Mouse (Mus musculus): ENCODE measurements around the gene Icosl. TPM values are rescaled to one million over a fixed set of nuclear protein-coding genes. Genes with fewer than 3 reads are reported as not detected.

Icosl gene
- total and polyA plus RNA-seq, 3 experiments = 0.64 to 1.5 (median 1.3) TPM

- peaks cover 11% of the 10 kb centered on the region for H3K27me3 ChIP-seq (replicated peaks)
- TF ChIP-seq JUN (IDR thresholded peaks at IDR 0.05; ENCODE audit: insufficient read depth, low read depth, low read length) (no peak), USF2 (conservative IDR thresholded peaks at IDR 0.05; ENCODE audit: low read depth, low read length) (no peak), ZC3H11A (IDR thresholded peaks at IDR 0.05; ENCODE audit: low read depth, low read length) (no peak), POLR2A (IDR thresholded peaks at IDR 0.05; ENCODE audit: low read depth, low read length) (no peak), CHD1 (IDR thresholded peaks at IDR 0.05; ENCODE audit: low read depth, low read length) (no peak), MEF2A (IDR thresholded peaks at IDR 0.05; ENCODE audit: borderline replicate concordance, low read depth, low read length) (peak; percentile 65; the same call in 1 of the 2 replicates), ZMIZ1 (IDR thresholded peaks at IDR 0.05; ENCODE audit: low read depth, low read length) (no peak), MAZ (IDR thresholded peaks at IDR 0.05; ENCODE audit: low read depth, low read length) (no peak), SIN3A (IDR thresholded peaks at IDR 0.05; ENCODE audit: low read length) (no peak), GABPA (IDR thresholded peaks at IDR 0.05; ENCODE audit: insufficient replicate concordance, low read depth, low read length) (no peak), KAT2A (IDR thresholded peaks at IDR 0.05; ENCODE audit: insufficient replicate concordance, low read length) (no peak), MAX (IDR thresholded peaks at IDR 0.05; ENCODE audit: low read length) (no peak; the same call in 1 of the 2 replicates), HCFC1 (IDR thresholded peaks at IDR 0.05; ENCODE audit: low read depth, low read length) (no peak), MYC (IDR thresholded peaks at IDR 0.05; ENCODE audit: low read depth, low read length) (peak; percentile 15; the same call in 1 of the 2 replicates), RAD21 (IDR thresholded peaks at IDR 0.05; ENCODE audit: low read depth, low read length) (no peak), NRF1 (IDR thresholded peaks at IDR 0.05; ENCODE audit: low read depth, low read length) (no peak), CTCF (conservative IDR thresholded peaks at IDR 0.05 in 1 of 2, IDR thresholded peaks at IDR 0.05 in 1 of 2; ENCODE audit: low read depth in 2 of 2, low read length in 2 of 2) (no peak), USF1 (IDR thresholded peaks at IDR 0.05; ENCODE audit: low read depth, low read length) (no peak), ZNF384 (IDR thresholded peaks at IDR 0.05; ENCODE audit: low read depth, low read length) (no peak), IRF4 (IDR thresholded peaks at IDR 0.05; ENCODE audit: low read depth, low read length) (peak; percentile 13; the same call in 1 of the 2 replicates), CHD2 (IDR thresholded peaks at IDR 0.05; ENCODE audit: low read length) (peak; percentile 21; the same call in 1 of the 2 replicates), ETS1 (conservative IDR thresholded peaks at IDR 0.05; ENCODE audit: low read depth, low read length) (peak; percentile 56), JUND (conservative IDR thresholded peaks at IDR 0.05; ENCODE audit: low read depth, low read length) (no peak), POLR2AphosphoS2 (IDR thresholded peaks at IDR 0.05; ENCODE audit: low read depth, low read length) (no peak), TBP (conservative IDR thresholded peaks at IDR 0.05; ENCODE audit: low read depth, low read length) (no peak), RCOR1 (conservative IDR thresholded peaks at IDR 0.05; ENCODE audit: low read depth, low read length) (no peak), MAFK (IDR thresholded peaks at IDR 0.05; ENCODE audit: insufficient replicate concordance, low read length) (no peak), BHLHE40 (IDR thresholded peaks at IDR 0.05; ENCODE audit: low read depth, low read length) (peak; percentile 73; the same call in 1 of the 2 replicates), TCF12 (IDR thresholded peaks at IDR 0.05; ENCODE audit: low read depth, low read length) (peak; percentile 89), ELF1 (IDR thresholded peaks at IDR 0.05; ENCODE audit: low read depth, low read length) (no peak), PAX5 (IDR thresholded peaks at IDR 0.05; ENCODE audit: low read length) (no peak), MXI1 (IDR thresholded peaks at IDR 0.05; ENCODE audit: low read depth, low read length) (0 out of 2 replicates have a peak, but pooled peaks have one; percentile 51), SMC3 (IDR thresholded peaks at IDR 0.05; ENCODE audit: low read depth, low read length) (no peak), EP300 (IDR thresholded peaks at IDR 0.05; ENCODE audit: low read length) (peak; percentile 60; the same call in 1 of the 2 replicates), E2F4 (IDR thresholded peaks at IDR 0.05; ENCODE audit: insufficient replicate concordance, low read depth, low read length) (no peak), ZKSCAN1 (IDR thresholded peaks at IDR 0.05; ENCODE audit: borderline replicate concordance, low read depth, low read length) (no peak), UBTF (IDR thresholded peaks at IDR 0.05; ENCODE audit: low read depth, low read length) (no peak), NELFE (IDR thresholded peaks at IDR 0.05; ENCODE audit: low read depth, low read length) (no peak)
- H3K4me1 ChIP-seq (ENCODE audit: control insufficient read depth in 1 of 2, insufficient read depth in 2 of 2) = peaks cover 17 to 65% of the 10 kb centered on the region in 2 experiments
- peak; percentile 60 for DNase-seq (ENCODE audit: extremely low read depth)
- dilution Hi-C loops (cut with MboI; ENCODE audit: extremely low pct_ligation_motif_present, extremely low pct_unique_long_range_greater_than_20kb, low sequenced_read_pairs) = no loop called here
- no peak overlapping the region for H3K4me2 ChIP-seq (ENCODE audit: insufficient read depth, low read depth, poor library complexity, severe bottlenecking)
- H3K27ac ChIP-seq (ENCODE audit: insufficient read depth, low read depth) = peak overlapping the region; percentile 34
- no peaks in the 10 kb centered on the region for H3K36me3 ChIP-seq (replicated peaks in 1 of 2; ENCODE audit: control insufficient read depth in 1 of 2, insufficient read depth in 1 of 2, low read length in 1 of 2)
- no peak overlapping the region for H3K9ac ChIP-seq (ENCODE audit: insufficient read depth, low read depth)
- no peak overlapping the region for H3K4me3 ChIP-seq (replicated peaks in 1 of 3; ENCODE audit: low read depth in 2 of 3, low read length in 2 of 3, poor library complexity in 1 of 3)
- in situ Hi-C loops (cut with MboI; ENCODE audit: low pct_ligation_motif_present, low pct_unique_long_range_greater_than_20kb, low sequenced_read_pairs) = loop anchor here (25.0 kb wide), 1 partner anchor 341 kb away; no protein-coding TSS in a partner anchor
- H3K9me3 ChIP-seq (replicated peaks; ENCODE audit: low read length) = no peaks in the 10 kb centered on the region
- no peaks in the 10 kb centered on the region for H3K79me2 ChIP-seq (replicated peaks; ENCODE audit: control insufficient read depth, extremely low read depth, insufficient read depth, poor library complexity, severe bottlenecking)
These were observed 22.7 kb upstream of the Icosl start for GRCm38 (mm10) chr10:78046388-78046787.

Measured in CH12.LX (cell line).